Mouse (Mus musculus): ENCODE data around the gene Fndc1. TPM values are rescaled to one million over a fixed set of nuclear protein-coding genes. Genes with fewer than 3 reads are reported as not detected.

Fndc1 gene
- 8.7 and 18.8 TPM in 2 replicates for polyA plus RNA-seq (2015; fragmentation: Nextera tagmentation; extraction: Ambion mirVana)

GRCm38 (mm10) chr17:7826819-7827515, at the start of gene Fndc1:
TSS of gene Fndc1 (minus strand) at chr17:7827302.

Other genes starting within 250 kb of the Fndc1 start
- 2.1 and 3.1 TPM in 2 replicates for gene Tagap, start 98.7 kb upstream of the Fndc1 start, polyA plus RNA-seq (2015; fragmentation: Nextera tagmentation; extraction: Ambion mirVana)
- 24.6 and 27.7 TPM in 2 replicates for gene Rsph3a, start 118.3 kb upstream of the Fndc1 start, polyA plus RNA-seq (2015; fragmentation: Nextera tagmentation; extraction: Ambion mirVana)